Mouse (Mus musculus) forebrain, postnatal 0 days (tissue): ENCODE results near the gene Gbp7. TPM values are rescaled to one million over a fixed set of nuclear protein-coding genes. Genes with fewer than 3 reads are reported as not detected.
"Not testable (repeated sequence)": the region's sequence is repeated elsewhere in the genome, so short reads cannot be mapped to it uniquely, and the experiment has no call there.

Experiments
- ATAC-seq: fragments of 200-750 bp; cut with Nextera tagmentation; 2 replicates; pipeline ENCODE4 v1.8.0; 2017; ENCODE audit warnings: mild to moderate bottlenecking, moderate library complexity
- DNase-seq: peaks from one replicate; pipeline ENCODE4 v3.0.0-alpha.2; 2015
- H3K27ac ChIP-seq: fragments of 300-500 bp; sonication (generic); 2 replicates; pipeline ENCODE4 v1.5.1; 2014; ENCODE audit warnings: low read depth, mild to moderate bottlenecking, antibody characterized with exemption, low read length, moderate library complexity, mixed read lengths
- H3K27me3 ChIP-seq: fragments of 300-500 bp; sonication (generic); 2 replicates; pipeline ENCODE4 v1.6.1; 2014; ENCODE audit warnings: mild to moderate bottlenecking, low read length, mixed read lengths; ENCODE audit not compliant: insufficient read depth
- H3K36me3 ChIP-seq: fragments of 300-500 bp; sonication (generic); 2 replicates; pipeline ENCODE4 v1.6.1; 2014; ENCODE audit warnings: mild to moderate bottlenecking, moderate library complexity; ENCODE audit not compliant: insufficient read depth
- H3K4me1 ChIP-seq: fragments of 300-500 bp; sonication (generic); 2 replicates; pipeline ENCODE4 v1.6.1; 2014; ENCODE audit warnings: antibody characterized with exemption; ENCODE audit not compliant: insufficient read depth
- H3K4me2 ChIP-seq: fragments of 300-500 bp; sonication (generic); 2 replicates; pipeline ENCODE4 v1.6.1; 2014; ENCODE audit warnings: low read depth, mild to moderate bottlenecking, moderate library complexity
- H3K4me3 ChIP-seq: fragments of 300-500 bp; sonication (generic); 2 replicates; pipeline ENCODE4 v1.5.1; 2014; ENCODE audit warnings: low read depth, low read length, mixed read lengths
- H3K9ac ChIP-seq: fragments of 300-500 bp; sonication (generic); 2 replicates; pipeline ENCODE4 v1.6.1; 2014; ENCODE audit warnings: mild to moderate bottlenecking
- H3K9me3 ChIP-seq: fragments of 300-500 bp; sonication (generic); 2 replicates; pipeline ENCODE4 v1.6.1; 2016; ENCODE audit warnings: low read length
- CTCF ChIP-seq: sonication (generic); IDR thresholded peaks from 2 replicates; pipeline ENCODE4 v1.5.1; 2016; ENCODE audit warnings: antibody characterized with exemption, control low read depth, low read depth
- WGBS: fragments of 180-500 bp; shearing (Covaris S2); extraction: QIAGEN DNeasy Blood & Tissue Kit; methylation state at CpG from one replicate; pipeline ENCODE4 v1.1.7; 2014; 5-methylcytosine and 5-hydroxymethylcytosine counted together
- polyA plus RNA-seq: library from polyadenylated mRNA; unstranded; fragments of >200 nt; fragmentation: Nextera tagmentation; extraction: Ambion mirVana; gene quantifications from 2 replicates; pipeline ENCODE4 v1.2.1, GENCODE M21; 2015
- total RNA-seq: library from RNA; depleted of rRNA; stranded (reverse); fragments of >200 nt; gene quantifications from 2 replicates; pipeline ENCODE4 v1.2.3, GENCODE M21; 2014

The Gbp7 gene
- total and polyA plus RNA-seq, 2 experiments from 2014 or later, result 2.5 to 3.0 TPM

- Histone ChIP-seq H3K9ac (no peak overlapping the region), H3K4me1 (no peaks in the 10 kb centered on the region), H3K27ac (no peak overlapping the region), H3K36me3 (no peaks in the 10 kb centered on the region), H3K9me3 (no peaks in the 10 kb centered on the region), H3K4me3 (no peak overlapping the region), H3K27me3 (no peaks in the 10 kb centered on the region), H3K4me2 (no peak overlapping the region)
- ATAC-seq, result 0 out of 2 replicates have a peak, but pooled peaks have one; percentile 18
- DNase-seq, result peak; percentile 21
- TF ChIP-seq CTCF, result no peak
- 62% methylated on average over 5 of the region's 5 CpGs for WGBS
Observed at GRCm38 (mm10) chr3:142498941-142499340, 31.2 kb upstream of the Gbp7 start.

DNA sequence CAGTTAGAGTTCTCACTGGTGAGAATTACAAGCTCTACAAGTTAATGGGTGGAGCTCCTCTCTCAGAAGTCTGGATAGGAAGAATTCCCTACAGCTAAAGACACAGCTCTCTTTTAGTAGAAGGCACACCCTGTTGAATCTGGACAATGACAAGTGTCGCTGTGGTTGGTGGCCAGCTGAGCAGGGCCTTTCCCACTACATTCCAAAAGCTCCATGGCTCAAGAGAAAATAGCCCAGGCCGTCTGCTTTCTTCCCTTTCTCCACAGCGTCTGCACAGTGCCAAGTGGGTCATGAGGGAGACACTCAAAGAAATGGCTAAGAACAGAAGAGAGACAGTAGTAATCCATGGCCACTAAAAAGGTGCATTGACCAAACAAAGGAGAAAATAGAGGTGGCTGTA lies 2.0 kb upstream of the Gbp7 start:
- Histone ChIP-seq H3K4me2 (no peak overlapping the region), H3K36me3 (no peaks in the 10 kb centered on the region), H3K9me3 (no peaks in the 10 kb centered on the region), H3K4me1 (no peaks in the 10 kb centered on the region), H3K27ac (no peak overlapping the region), H3K27me3 (no peaks in the 10 kb centered on the region), H3K9ac (no peak overlapping the region), H3K4me3 (no peak overlapping the region)
- DNase-seq (no peak), ATAC-seq (no peak)
- 44% methylated on average over 3 of the region's 3 CpGs for WGBS
- no peak for TF ChIP-seq CTCF

GRCm38 (mm10) chr3:142529597-142529996 lies 545 bp upstream of the Gbp7 start:
- WGBS, result 57% methylated on average over 2 of the region's 2 CpGs
- Histone ChIP-seq H3K36me3 (no peaks in the 10 kb centered on the region), H3K4me2 (peak overlapping the region; percentile 98), H3K27me3 (no peaks in the 10 kb centered on the region; the same call in 1 of the 2 replicates), H3K9ac (peak overlapping the region; percentile 48; the same call in 1 of the 2 replicates), H3K9me3 (no peaks in the 10 kb centered on the region), H3K4me3 (peak overlapping the region; percentile 52), H3K4me1 (no peaks in the 10 kb centered on the region), H3K27ac (no peak overlapping the region)
- ATAC-seq (no peak), DNase-seq (no peak)
- no peak for TF ChIP-seq CTCF

GRCm38 (mm10) chr3:142531595-142531994 lies 1.5 kb downstream of the Gbp7 start:
- Histone ChIP-seq H3K36me3 (no peaks in the 10 kb centered on the region), H3K4me2 (no peak overlapping the region), H3K4me3 (no peak overlapping the region), H3K27ac (no peak overlapping the region), H3K9ac (no peak overlapping the region), H3K9me3 (no peaks in the 10 kb centered on the region), H3K4me1 (no peaks in the 10 kb centered on the region), H3K27me3 (no peaks in the 10 kb centered on the region; the same call in 1 of the 2 replicates)
- 90% methylated on average over 3 of the region's 3 CpGs for WGBS
- TF ChIP-seq CTCF, result no peak
- no peak for DNase-seq
- ATAC-seq, result no peak

DNA sequence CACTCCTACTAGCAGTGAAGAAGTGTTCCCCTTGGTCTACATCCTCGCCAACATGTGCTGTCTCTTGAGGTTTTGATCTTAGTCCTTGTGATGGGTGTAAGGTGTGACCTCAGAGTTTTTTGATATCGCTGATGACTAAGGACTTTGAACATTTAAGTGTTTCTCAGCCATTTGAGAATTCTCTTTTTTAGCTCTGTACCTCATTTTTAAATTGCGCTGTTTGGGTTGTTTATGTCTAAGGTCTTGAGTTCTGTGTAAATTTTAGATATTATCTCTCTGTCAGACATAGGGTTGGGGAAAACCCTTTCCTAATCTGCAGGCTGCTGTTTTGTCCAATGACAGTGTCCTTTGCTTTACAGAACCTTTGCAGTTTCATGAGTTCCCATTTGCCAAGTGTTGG lies 3.0 kb downstream of the Gbp7 start:
- H3K4me1 ChIP-seq, result no peaks in the 10 kb centered on the region
- H3K9ac ChIP-seq, result no peak overlapping the region
- no peak overlapping the region for H3K4me3 ChIP-seq
- DNase-seq (no peak), ATAC-seq (no peak)
- TF ChIP-seq CTCF, result no peak
- H3K36me3 ChIP-seq, result no peaks in the 10 kb centered on the region
- no peaks in the 10 kb centered on the region for H3K9me3 ChIP-seq
- 93% methylated on average over 3 of the region's 3 CpGs for WGBS
- H3K27me3 ChIP-seq, result no peaks in the 10 kb centered on the region; the same call in 1 of the 2 replicates
- no peak overlapping the region for H3K27ac ChIP-seq
- H3K4me2 ChIP-seq, result no peak overlapping the region

- no peak for ATAC-seq
- Histone ChIP-seq H3K9me3 (no peaks in the 10 kb centered on the region), H3K27me3 (no peaks in the 10 kb centered on the region; the same call in 1 of the 2 replicates), H3K4me1 (no peaks in the 10 kb centered on the region), H3K36me3 (no peaks in the 10 kb centered on the region), H3K4me2 (no peak overlapping the region), H3K27ac (no peak overlapping the region), H3K4me3 (no peak overlapping the region), H3K9ac (no peak overlapping the region)
- no peak for TF ChIP-seq CTCF
- WGBS, result 65% methylated on average over 1 of the region's 1 CpGs
- DNase-seq, result no peak
Observed at GRCm38 (mm10) chr3:142535667-142536066, 5.5 kb downstream of the Gbp7 start.

- Histone ChIP-seq H3K36me3 (no peaks in the 10 kb centered on the region), H3K9ac (no peak overlapping the region), H3K4me2 (no peak overlapping the region), H3K27ac (no peak overlapping the region), H3K9me3 (no peaks in the 10 kb centered on the region), H3K4me1 (no peaks in the 10 kb centered on the region), H3K4me3 (no peak overlapping the region), H3K27me3 (no peaks in the 10 kb centered on the region)
- TF ChIP-seq CTCF, result no peak
- ATAC-seq (no peak), DNase-seq (no peak)
- WGBS, result 79% methylated on average over 6 of the region's 6 CpGs
Observed at GRCm38 (mm10) chr3:142541391-142541790, 11.2 kb downstream of the Gbp7 start.

DNA sequence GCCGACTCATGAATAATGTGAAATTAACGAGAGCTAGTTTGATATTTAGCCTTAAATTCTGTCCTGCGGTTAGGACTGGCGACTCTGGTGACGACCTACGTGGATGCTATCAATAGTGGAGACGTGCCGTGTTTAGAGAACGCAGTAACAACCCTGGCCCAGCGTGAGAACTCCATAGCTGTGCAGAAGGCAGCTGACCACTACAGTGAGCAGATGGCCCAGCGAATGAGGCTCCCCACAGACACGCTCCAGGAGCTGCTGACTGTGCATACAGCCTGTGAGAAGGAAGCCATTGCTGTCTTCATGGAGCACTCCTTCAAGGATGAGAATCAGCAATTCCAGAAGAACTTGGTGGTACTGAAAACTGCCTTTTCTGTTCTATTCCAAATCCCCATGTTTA lies 12.6 kb downstream of the Gbp7 start:
- H3K27ac ChIP-seq, H3K36me3 ChIP-seq, H3K9ac ChIP-seq, H3K4me1 ChIP-seq, H3K27me3 ChIP-seq, H3K4me2 ChIP-seq, DNase-seq, H3K9me3 ChIP-seq, ATAC-seq, H3K4me3 ChIP-seq: not testable (repeated sequence)
- WGBS, result 72% methylated on average over 12 of the region's 12 CpGs
